Comparison of ENCODE assay signal across 13 mouse cellular contexts in the genomic region with DNA sequence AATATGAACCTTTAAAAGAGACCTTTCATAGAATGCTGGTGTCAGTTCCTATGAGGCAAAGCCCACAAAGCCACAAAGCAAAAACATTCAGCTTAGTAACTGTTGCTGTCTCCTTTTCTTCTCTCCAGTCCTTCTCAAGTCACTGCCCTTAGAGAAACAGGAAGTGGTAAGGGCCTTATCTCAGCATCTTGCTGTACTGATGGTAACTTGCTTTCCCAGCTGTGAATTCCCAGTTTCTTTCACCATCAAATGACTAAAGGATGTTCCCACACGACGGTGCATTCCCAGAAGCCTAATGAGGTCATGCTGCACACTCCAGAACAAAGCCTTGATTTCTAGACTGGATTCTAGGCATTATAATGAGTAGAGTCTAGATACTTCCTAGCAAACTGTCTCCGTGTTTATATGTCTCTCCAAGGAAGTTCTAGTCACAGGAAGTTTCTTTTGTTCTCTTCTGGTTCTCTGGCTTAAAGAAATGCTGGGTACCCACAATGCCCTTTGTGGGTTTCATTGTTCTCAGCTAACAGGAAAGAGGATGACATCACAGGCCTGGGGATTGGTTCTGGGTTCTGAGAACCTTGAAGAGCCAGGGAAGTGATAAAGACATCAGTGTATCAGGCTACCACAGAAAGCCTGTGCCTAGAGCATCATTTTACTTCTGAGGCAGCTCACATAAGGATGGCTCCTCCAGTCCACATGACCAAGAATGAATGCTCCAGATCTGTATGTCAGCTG.
DNase-seq lines count a peak whose midpoint lies in the region; ATAC-seq lines count a peak whose summit lies in the region.
"Had no signal": no experiment of that assay in that cellular context is flagged by ENCODE, and none has a peak within 500 bp of the region (broad histone marks: within the 10 kb centered on the region; RNA-seq: fewer than 3 reads in every experiment).

No protein-coding gene starts in this region.

- intact Hi-C loops in heart, postnatal 14 days (cut with DNase I) = no loop called here

- H3K27ac ChIP-seq in midbrain, embryonic 13.5 days = no peak overlapping the region
- no peak overlapping the region for H3K27ac ChIP-seq in hindbrain, embryonic 14.5 days
- H3K27ac ChIP-seq in hindbrain, embryonic 12.5 days = no peak overlapping the region
- H3K27ac ChIP-seq: hindbrain, postnatal 0 days had no signal

- 52% methylated on average over 3 of the region's 3 CpGs for WGBS in midbrain, embryonic 13.5 days
- WGBS in hindbrain, embryonic 14.5 days = 56% methylated on average over 3 of the region's 3 CpGs
- WGBS in hindbrain, embryonic 12.5 days = 53% methylated on average over 3 of the region's 3 CpGs

- H3K9me3 ChIP-seq in midbrain, embryonic 13.5 days = no peaks in the 10 kb centered on the region
- H3K9me3 ChIP-seq in hindbrain, embryonic 14.5 days (ENCODE audit: control insufficient read depth, low read length) = 0 out of 2 replicates have a peak, but pooled peaks cover 3% of the 10 kb centered on the region
- H3K9me3 ChIP-seq in hindbrain, embryonic 12.5 days (replicated peaks) = no peaks in the 10 kb centered on the region

- no peaks in the 10 kb centered on the region for H3K36me3 ChIP-seq in midbrain, embryonic 13.5 days
- H3K36me3 ChIP-seq in hindbrain, embryonic 14.5 days (replicated peaks; ENCODE audit: control insufficient read depth, insufficient read depth) = no peaks in the 10 kb centered on the region
- H3K36me3 ChIP-seq in hindbrain, embryonic 12.5 days = no peaks in the 10 kb centered on the region

- H3K4me2 ChIP-seq in midbrain, embryonic 13.5 days (replicated peaks) = no peak overlapping the region
- H3K4me2 ChIP-seq in hindbrain, embryonic 14.5 days (replicated peaks) = no peak overlapping the region
- no peak overlapping the region for H3K4me2 ChIP-seq in hindbrain, embryonic 12.5 days (replicated peaks)
- H3K4me2 ChIP-seq: heart, embryonic 11.5 days; lung, embryonic 14.5 days had no signal

- H3K27me3 ChIP-seq in midbrain, embryonic 13.5 days = no peaks in the 10 kb centered on the region
- no peaks in the 10 kb centered on the region for H3K27me3 ChIP-seq in hindbrain, embryonic 14.5 days (ENCODE audit: control insufficient read depth, insufficient read depth, low read length)
- H3K27me3 ChIP-seq in hindbrain, embryonic 12.5 days = no peaks in the 10 kb centered on the region

- H3K4me3 ChIP-seq in midbrain, embryonic 13.5 days (replicated peaks) = no peak overlapping the region
- no peak overlapping the region for H3K4me3 ChIP-seq in hindbrain, embryonic 14.5 days (replicated peaks; ENCODE audit: low read length)
- no peak overlapping the region for H3K4me3 ChIP-seq in hindbrain, embryonic 12.5 days

- DNase-seq in heart, adult 11 months = peak; percentile 90
- no peak for DNase-seq in heart, postnatal 14 days
- DNase-seq in thymus, postnatal 0 days (ENCODE audit: low spot score) = peak; percentile 71
- no peak for DNase-seq in thymus, postnatal 10 days (ENCODE audit: low spot score in 2 of 2)
- DNase-seq in hindbrain, embryonic 14.5 days (ENCODE audit: low spot score) = no peak
- DNase-seq: cerebellum, postnatal 10 days; lung, embryonic 14.5 days had no signal

- H3K4me1 ChIP-seq in midbrain, embryonic 13.5 days (replicated peaks) = no peaks in the 10 kb centered on the region
- no peaks in the 10 kb centered on the region for H3K4me1 ChIP-seq in hindbrain, embryonic 14.5 days (replicated peaks; ENCODE audit: control insufficient read depth, insufficient read depth, low read length)
- 0 out of 2 replicates have a peak, but pooled peaks cover 3% of the 10 kb centered on the region for H3K4me1 ChIP-seq in hindbrain, embryonic 12.5 days

- H3K9ac ChIP-seq in midbrain, embryonic 13.5 days (replicated peaks) = no peak overlapping the region
- H3K9ac ChIP-seq in hindbrain, embryonic 14.5 days = no peak overlapping the region
- no peak overlapping the region for H3K9ac ChIP-seq in hindbrain, embryonic 12.5 days
- H3K9ac ChIP-seq: lung, embryonic 14.5 days had no signal

- ATAC-seq in megakaryocyte-erythroid progenitor cell, adult 5-6 weeks (replicated peaks; ENCODE audit: low FRiP score, low TSS enrichment, poor library complexity, severe bottlenecking) = peak; percentile 28
- ATAC-seq in midbrain, embryonic 13.5 days = no peak
- no peak for ATAC-seq in hindbrain, embryonic 14.5 days (ENCODE audit: low FRiP score)
- ATAC-seq in hindbrain, embryonic 12.5 days (ENCODE audit: low FRiP score) = no peak
- ATAC-seq: hindbrain, postnatal 0 days; midbrain, embryonic 16.5 days had no signal

Comparison
In these comparisons a context has a peak if more than half of its experiments do, and no peak if none do; other contexts are left out.
1. DNase-seq: peak in heart, adult 11 months (single experiment) and thymus, postnatal 0 days (single experiment); none in heart, postnatal 14 days (0 of 2), thymus, postnatal 10 days (0 of 2) and hindbrain, embryonic 14.5 days (single experiment).